Mouse (Mus musculus): ENCODE results near the gene Dennd1a. TPM values are rescaled to one million over a fixed set of nuclear protein-coding genes. Genes with fewer than 3 reads are reported as not detected.

Dennd1a gene
- polyA plus RNA-seq, 1 experiment from 2014 or later, result 12.2 TPM

DNA sequence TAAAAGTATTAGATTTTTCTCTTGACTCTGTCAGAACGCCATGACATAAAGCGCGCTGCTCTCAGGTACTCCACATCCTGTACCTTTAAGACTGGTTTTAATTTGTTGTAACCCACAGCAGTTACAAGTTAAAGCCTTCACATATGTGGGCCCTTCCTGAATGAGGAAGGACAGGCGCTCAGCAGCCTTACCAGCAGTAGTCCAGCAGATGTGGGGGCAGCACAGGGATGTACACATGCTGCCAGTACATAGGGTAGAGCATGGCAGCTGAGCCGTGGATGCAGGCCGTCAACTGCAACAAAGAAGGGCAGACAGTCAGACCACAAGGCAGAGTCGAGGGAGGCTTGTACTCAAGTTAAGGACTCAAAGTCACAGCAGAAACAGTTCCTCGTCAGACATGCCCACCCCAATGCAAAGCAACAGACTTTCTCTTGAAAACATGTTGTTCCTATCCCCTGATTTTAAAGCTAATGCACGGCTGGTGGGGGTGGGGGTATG, 284.0 kb downstream of the Dennd1a start:
- 85% methylated on average over 9 of the region's 9 CpGs for WGBS
- ATAC-seq (ENCODE audit: insufficient number of reproducible peaks, insufficient read depth, low FRiP score, low read depth), result no peak
- Histone ChIP-seq H3K9ac (replicated peaks; ENCODE audit: low read depth, low read length) (no peak overlapping the region), H3K4me3 (ENCODE audit: low read depth, low read length) (no peak overlapping the region), H3K4me1 (ENCODE audit: control insufficient read depth, insufficient read depth, low read length) (no peaks in the 10 kb centered on the region), H3K4me2 (replicated peaks; ENCODE audit: low read depth, low read length) (no peak overlapping the region), H3K9me3 (ENCODE audit: control insufficient read depth, low read depth, low read length) (no peaks in the 10 kb centered on the region), H3K27ac (ENCODE audit: low read length) (no peak overlapping the region), H3K36me3 (ENCODE audit: control insufficient read depth, insufficient read depth, low read length) (no peaks in the 10 kb centered on the region), H3K27me3 (ENCODE audit: control insufficient read depth, insufficient read depth, low read length) (no peaks in the 10 kb centered on the region)

DNA sequence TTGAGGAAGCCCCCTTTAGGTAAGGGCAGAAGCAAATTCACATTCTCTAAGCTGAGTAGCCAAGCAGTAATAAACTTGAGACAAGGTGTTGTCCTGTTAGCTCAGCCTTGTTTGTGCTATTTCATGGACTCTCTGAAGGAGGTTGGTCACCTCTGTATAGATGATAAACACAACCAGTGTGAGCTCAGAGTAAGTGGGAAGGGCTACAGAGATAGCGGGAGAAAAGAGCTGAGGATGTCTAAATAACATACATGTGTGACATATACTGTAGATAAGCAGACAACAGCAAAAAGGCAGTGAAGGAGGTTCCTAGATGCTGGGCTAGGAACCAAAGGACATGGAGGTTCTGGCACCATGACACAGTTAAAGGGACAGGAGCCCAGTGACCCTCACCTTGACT, 286.2 kb downstream of the Dennd1a start:
- 96% methylated on average over 1 of the region's 1 CpGs for WGBS
- no peaks in the 10 kb centered on the region for H3K27me3 ChIP-seq (ENCODE audit: control insufficient read depth, insufficient read depth, low read length)

DNA sequence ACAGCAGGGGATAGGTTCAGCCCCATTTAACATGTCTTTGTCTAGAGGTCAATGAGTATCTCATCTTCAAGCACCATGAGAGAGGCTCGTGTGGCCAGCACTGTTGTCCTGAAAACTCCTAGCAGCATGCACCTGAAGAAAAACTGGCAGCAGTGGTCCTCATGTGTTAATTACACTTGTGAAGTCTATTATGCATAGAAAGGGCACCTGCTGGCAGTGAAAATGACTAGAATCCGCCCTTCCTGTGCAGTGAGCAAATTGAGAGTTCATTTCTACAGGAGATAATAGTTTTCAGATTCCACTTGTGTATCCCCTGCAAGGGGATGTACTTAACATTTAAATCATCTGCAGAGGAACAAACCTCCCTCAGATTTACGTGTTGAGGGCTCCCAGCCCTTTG, 289.2 kb downstream of the Dennd1a start:
- Histone ChIP-seq H3K4me2 (replicated peaks; ENCODE audit: low read depth, low read length) (no peak overlapping the region), H3K4me1 (ENCODE audit: control insufficient read depth, insufficient read depth, low read length) (no peaks in the 10 kb centered on the region), H3K27me3 (ENCODE audit: control insufficient read depth, insufficient read depth, low read length) (no peaks in the 10 kb centered on the region), H3K9me3 (ENCODE audit: control insufficient read depth, low read depth, low read length) (no peaks in the 10 kb centered on the region), H3K27ac (ENCODE audit: low read length) (no peak overlapping the region), H3K36me3 (ENCODE audit: control insufficient read depth, insufficient read depth, low read length) (no peaks in the 10 kb centered on the region), H3K9ac (replicated peaks; ENCODE audit: low read depth, low read length) (no peak overlapping the region), H3K4me3 (ENCODE audit: low read depth, low read length) (no peak overlapping the region)
- WGBS, result 60% methylated on average over 3 of the region's 3 CpGs
- no peak for ATAC-seq (ENCODE audit: insufficient number of reproducible peaks, insufficient read depth, low FRiP score, low read depth)

More for the DNA sequence above, 286.2 kb downstream of the Dennd1a start:
- Histone ChIP-seq H3K4me3 (ENCODE audit: low read depth, low read length) (no peak overlapping the region), H3K27ac (ENCODE audit: low read length) (no peak overlapping the region), H3K36me3 (ENCODE audit: control insufficient read depth, insufficient read depth, low read length) (no peaks in the 10 kb centered on the region), H3K9me3 (ENCODE audit: control insufficient read depth, low read depth, low read length) (no peaks in the 10 kb centered on the region), H3K4me1 (ENCODE audit: control insufficient read depth, insufficient read depth, low read length) (no peaks in the 10 kb centered on the region), H3K4me2 (replicated peaks; ENCODE audit: low read depth, low read length) (no peak overlapping the region), H3K9ac (replicated peaks; ENCODE audit: low read depth, low read length) (no peak overlapping the region)
- no peak for ATAC-seq (ENCODE audit: insufficient number of reproducible peaks, insufficient read depth, low FRiP score, low read depth)

DNA sequence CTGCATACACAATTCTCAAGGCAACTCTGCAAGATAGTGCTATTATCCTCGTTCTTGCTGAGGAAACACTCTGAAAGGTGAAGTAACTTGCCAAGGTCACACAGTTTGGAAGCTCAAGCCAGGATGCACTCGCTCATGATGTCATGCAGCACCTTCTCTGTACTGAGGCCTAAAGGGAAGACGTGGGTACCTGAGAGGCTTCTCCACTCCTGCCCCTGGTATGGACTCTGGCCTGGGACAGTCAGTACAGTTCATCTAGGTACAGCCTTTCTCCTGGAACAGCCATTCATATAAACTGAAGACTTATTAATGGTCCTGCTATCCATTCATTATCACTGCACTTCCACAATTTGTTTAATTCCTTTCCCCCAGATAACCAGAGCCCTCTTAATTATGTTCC, 298.1 kb downstream of the Dennd1a start:
- Histone ChIP-seq H3K4me3 (ENCODE audit: low read depth, low read length) (no peak overlapping the region), H3K27ac (ENCODE audit: low read length) (no peak overlapping the region), H3K9me3 (ENCODE audit: control insufficient read depth, low read depth, low read length) (no peaks in the 10 kb centered on the region), H3K9ac (replicated peaks; ENCODE audit: low read depth, low read length) (no peak overlapping the region), H3K4me2 (replicated peaks; ENCODE audit: low read depth, low read length) (no peak overlapping the region), H3K4me1 (ENCODE audit: control insufficient read depth, insufficient read depth, low read length) (no peaks in the 10 kb centered on the region), H3K36me3 (ENCODE audit: control insufficient read depth, insufficient read depth, low read length) (no peaks in the 10 kb centered on the region), H3K27me3 (ENCODE audit: control insufficient read depth, insufficient read depth, low read length) (no peaks in the 10 kb centered on the region)
- WGBS, result 83% methylated on average over 3 of the region's 3 CpGs
- no peak for ATAC-seq (ENCODE audit: insufficient number of reproducible peaks, insufficient read depth, low FRiP score, low read depth)

DNA sequence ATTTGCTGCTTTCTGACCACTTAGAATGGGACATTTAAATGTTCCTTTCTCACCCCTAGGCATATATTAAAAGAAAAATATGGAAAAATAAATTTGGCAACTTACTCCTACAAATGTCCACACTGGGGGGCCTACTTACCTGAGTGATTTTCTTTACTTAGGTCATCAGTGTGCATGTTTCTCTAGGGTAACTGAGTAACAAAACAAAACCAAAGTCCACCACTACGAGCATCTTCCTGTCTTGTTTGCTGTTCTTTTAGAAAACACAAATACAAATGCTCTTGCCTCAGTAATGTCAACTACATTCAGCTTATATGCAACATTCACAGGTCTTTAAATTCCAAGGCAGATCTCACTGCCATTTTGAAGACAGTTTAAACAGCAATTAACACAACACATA, 298.9 kb downstream of the Dennd1a start:
- no peak for ATAC-seq (ENCODE audit: insufficient number of reproducible peaks, insufficient read depth, low FRiP score, low read depth)
- no peak overlapping the region for H3K4me3 ChIP-seq (ENCODE audit: low read depth, low read length)
- H3K9me3 ChIP-seq (ENCODE audit: control insufficient read depth, low read depth, low read length), result no peaks in the 10 kb centered on the region
- WGBS, result 91% methylated on average over 1 of the region's 1 CpGs
- H3K36me3 ChIP-seq (ENCODE audit: control insufficient read depth, insufficient read depth, low read length), result no peaks in the 10 kb centered on the region
- H3K27me3 ChIP-seq (ENCODE audit: control insufficient read depth, insufficient read depth, low read length), result no peaks in the 10 kb centered on the region
- no peak overlapping the region for H3K9ac ChIP-seq (replicated peaks; ENCODE audit: low read depth, low read length)
- no peak overlapping the region for H3K27ac ChIP-seq (ENCODE audit: low read length)
- no peaks in the 10 kb centered on the region for H3K4me1 ChIP-seq (ENCODE audit: control insufficient read depth, insufficient read depth, low read length)
- H3K4me2 ChIP-seq (replicated peaks; ENCODE audit: low read depth, low read length), result no peak overlapping the region

DNA sequence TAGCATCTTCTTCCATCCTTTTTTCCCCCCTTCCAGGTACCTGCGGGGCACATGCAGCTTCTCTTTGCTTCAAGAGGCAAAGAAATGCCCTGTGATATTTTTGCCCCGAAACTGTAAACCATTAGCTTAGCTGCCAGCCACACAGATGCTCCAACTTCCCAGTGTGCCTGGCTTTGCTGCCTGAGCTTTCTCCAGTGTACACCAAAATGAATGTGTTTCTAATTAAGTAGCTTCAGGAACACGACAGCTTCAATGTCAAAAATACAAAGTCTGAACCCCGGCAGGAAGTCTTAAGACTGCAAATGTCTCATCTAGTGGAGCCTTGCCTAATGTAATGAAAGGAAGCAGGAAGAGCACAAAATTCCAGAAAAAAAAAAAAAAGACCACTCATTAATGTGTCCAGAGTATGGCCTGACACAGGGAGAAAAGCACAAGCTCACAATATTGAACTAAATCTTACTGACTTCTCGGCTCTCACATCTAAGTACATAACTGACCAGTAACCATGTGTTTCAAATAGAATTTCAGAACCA, 301.4 kb downstream of the Dennd1a start:
- Histone ChIP-seq H3K4me3 (ENCODE audit: low read depth, low read length) (no peak overlapping the region), H3K27me3 (ENCODE audit: control insufficient read depth, insufficient read depth, low read length) (no peaks in the 10 kb centered on the region), H3K4me2 (replicated peaks; ENCODE audit: low read depth, low read length) (no peak overlapping the region), H3K9ac (replicated peaks; ENCODE audit: low read depth, low read length) (no peak overlapping the region), H3K27ac (ENCODE audit: low read length) (no peak overlapping the region), H3K4me1 (ENCODE audit: control insufficient read depth, insufficient read depth, low read length) (no peaks in the 10 kb centered on the region), H3K9me3 (ENCODE audit: control insufficient read depth, low read depth, low read length) (no peaks in the 10 kb centered on the region), H3K36me3 (ENCODE audit: control insufficient read depth, insufficient read depth, low read length) (no peaks in the 10 kb centered on the region)
- 51% methylated on average over 5 of the region's 5 CpGs for WGBS
- ATAC-seq (ENCODE audit: insufficient number of reproducible peaks, insufficient read depth, low FRiP score, low read depth), result no peak

DNA sequence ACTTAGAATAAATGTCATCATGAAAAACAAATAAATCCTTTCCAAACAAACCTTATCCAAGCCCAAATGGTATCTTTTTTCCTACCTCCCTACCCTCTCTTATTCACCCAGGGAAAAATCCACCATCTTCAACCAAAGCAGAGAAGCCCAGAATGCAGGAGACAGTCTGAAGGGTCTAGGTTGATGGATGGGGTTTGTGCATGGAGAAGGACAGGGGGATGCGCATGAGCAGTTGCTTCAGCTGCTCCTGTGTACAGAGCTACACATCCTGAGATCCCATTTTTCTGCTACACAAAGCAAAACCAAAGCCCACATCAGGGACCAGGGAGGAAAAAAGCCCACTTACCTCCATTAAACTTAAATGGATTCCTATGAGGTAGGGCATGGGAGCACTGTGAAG, 304.5 kb downstream of the Dennd1a start:
- H3K9me3 ChIP-seq (ENCODE audit: control insufficient read depth, low read depth, low read length), result no peaks in the 10 kb centered on the region
- whole genome bisulfite sequencing, result 78% methylated on average over 1 of the region's 1 CpGs
- no peaks in the 10 kb centered on the region for H3K27me3 ChIP-seq (ENCODE audit: control insufficient read depth, insufficient read depth, low read length)
- H3K9ac ChIP-seq (replicated peaks; ENCODE audit: low read depth, low read length), result no peak overlapping the region
- no peak overlapping the region for H3K4me2 ChIP-seq (replicated peaks; ENCODE audit: low read depth, low read length)
- ATAC-seq (ENCODE audit: insufficient number of reproducible peaks, insufficient read depth, low FRiP score, low read depth), result no peak
- H3K4me3 ChIP-seq (ENCODE audit: low read depth, low read length), result no peak overlapping the region
- no peaks in the 10 kb centered on the region for H3K4me1 ChIP-seq (ENCODE audit: control insufficient read depth, insufficient read depth, low read length)
- H3K36me3 ChIP-seq (ENCODE audit: control insufficient read depth, insufficient read depth, low read length), result no peaks in the 10 kb centered on the region
- no peak overlapping the region for H3K27ac ChIP-seq (ENCODE audit: low read length)

DNA sequence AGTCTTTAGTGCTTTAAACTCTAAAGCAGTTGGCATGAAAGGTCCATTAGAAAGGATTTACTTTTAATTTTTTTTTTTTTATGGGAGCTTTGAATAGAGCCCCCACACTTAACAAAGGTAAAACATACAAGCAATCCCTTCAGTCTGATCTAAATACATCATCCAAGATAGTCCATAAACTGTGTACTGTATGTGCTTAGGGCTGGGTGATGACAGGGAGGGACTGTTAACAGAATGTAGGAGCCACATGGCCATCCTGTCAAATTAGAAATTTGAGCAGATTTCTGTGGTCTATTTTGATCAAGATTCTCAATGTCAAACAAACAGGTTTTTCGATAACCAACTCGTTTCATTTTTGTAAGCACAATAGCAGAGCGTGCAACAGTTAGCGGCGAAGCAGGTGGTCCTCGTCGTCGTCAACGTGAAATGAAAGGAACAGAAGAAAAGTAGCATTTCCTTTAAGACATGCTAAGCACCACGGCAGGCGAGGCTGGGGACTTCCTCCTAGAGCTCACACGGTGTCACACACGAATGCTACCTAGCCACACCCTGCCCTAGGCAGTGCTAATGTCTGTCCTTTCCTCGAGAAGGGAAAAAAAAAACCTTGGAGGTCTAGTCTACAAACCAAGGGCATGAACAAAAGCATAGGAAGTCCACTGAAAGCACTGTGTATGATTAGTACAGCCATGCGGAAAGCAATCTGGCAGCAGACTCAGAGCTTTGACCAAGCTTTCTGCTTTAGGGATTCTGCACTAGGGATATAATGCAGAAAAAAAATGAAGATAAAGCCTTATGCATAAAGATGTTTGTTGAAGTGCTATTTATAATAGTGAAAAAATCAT, 305.4 kb downstream of the Dennd1a start:
- Histone ChIP-seq H3K9ac (replicated peaks; ENCODE audit: low read depth, low read length) (no peak overlapping the region), H3K4me3 (ENCODE audit: low read depth, low read length) (no peak overlapping the region), H3K4me1 (ENCODE audit: control insufficient read depth, insufficient read depth, low read length) (no peaks in the 10 kb centered on the region), H3K36me3 (ENCODE audit: control insufficient read depth, insufficient read depth, low read length) (no peaks in the 10 kb centered on the region), H3K27me3 (ENCODE audit: control insufficient read depth, insufficient read depth, low read length) (no peaks in the 10 kb centered on the region), H3K27ac (ENCODE audit: low read length) (no peak overlapping the region), H3K9me3 (ENCODE audit: control insufficient read depth, low read depth, low read length) (no peaks in the 10 kb centered on the region), H3K4me2 (replicated peaks; ENCODE audit: low read depth, low read length) (no peak overlapping the region)
- WGBS, result 49% methylated on average over 15 of the region's 15 CpGs
- no peak for ATAC-seq (ENCODE audit: insufficient number of reproducible peaks, insufficient read depth, low FRiP score, low read depth)

All from stomach, embryonic 14.5 days (tissue).